Mouse (Mus musculus): ENCODE results near the gene Chad. TPM values are rescaled to one million over a fixed set of nuclear protein-coding genes. Genes with fewer than 3 reads are reported as not detected.

The Chad gene
- polyA plus RNA-seq, 1 experiment: 0.11 TPM

GRCm38 (mm10) chr11:94548041-94548784 lies 16.6 kb upstream of the Chad start:
- DNase-seq (ENCODE audit: low read depth in 1 of 2, low spot score in 2 of 2): peak; percentile 7 to 12
- Histone ChIP-seq H3K4me1 (ENCODE audit: control insufficient read depth, insufficient read depth, insufficient read length) (peaks cover 6% of the 10 kb centered on the region; the same call in 1 of the 2 replicates), H3K4me3 (ENCODE audit: extremely low read depth, insufficient read depth, insufficient read length) (peak overlapping the region; percentile 68), H3K36me3 (ENCODE audit: control insufficient read depth, insufficient read depth, low read length) (no peaks in the 10 kb centered on the region), H3K27me3 (ENCODE audit: control insufficient read depth, insufficient read depth, low read length) (no peaks in the 10 kb centered on the region), H3K27ac (ENCODE audit: insufficient read depth, low read length) (peak overlapping the region; percentile 83)
- WGBS: 4% methylated on average over 24 of the region's 24 CpGs
- TF ChIP-seq POLR2A (IDR thresholded peaks at IDR 0.05; ENCODE audit: low read depth, low read length) (no peak), CTCF (IDR thresholded peaks at IDR 0.05; ENCODE audit: extremely low read depth, insufficient read depth, insufficient read length, insufficient replicate concordance) (no peak)

- no peaks in the 10 kb centered on the region for H3K27me3 ChIP-seq (ENCODE audit: control insufficient read depth, insufficient read depth, low read length)
- H3K27ac ChIP-seq (ENCODE audit: insufficient read depth, low read length): peak within 1 kb of the TSS; percentile 83
- WGBS: 2% methylated on average over 49 of the region's 49 CpGs
- peak within 1 kb of the TSS; percentile 68 for H3K4me3 ChIP-seq (ENCODE audit: extremely low read depth, insufficient read depth, insufficient read length)
- peak; percentile 87 for TF ChIP-seq CTCF (IDR thresholded peaks at IDR 0.05; ENCODE audit: extremely low read depth, insufficient read depth, insufficient read length, insufficient replicate concordance)
- no peak for TF ChIP-seq POLR2A (IDR thresholded peaks at IDR 0.05; ENCODE audit: low read depth, low read length)
- H3K4me1 ChIP-seq (ENCODE audit: control insufficient read depth, insufficient read depth, insufficient read length): peaks cover 6% of the 10 kb centered on the region; the same call in 1 of the 2 replicates
- no peaks in the 10 kb centered on the region for H3K36me3 ChIP-seq (ENCODE audit: control insufficient read depth, insufficient read depth, low read length)
- DNase-seq (ENCODE audit: low read depth in 1 of 2, low spot score in 2 of 2): peak; percentile 81 to 89
These were observed 15.8 kb upstream of the Chad start, which contains the start of gene Rsad1 for GRCm38 (mm10) chr11:94548888-94549690. Gene Rsad1 (minus strand): TSS chr11:94549255.

- peaks cover 6% of the 10 kb centered on the region; the same call in 1 of the 2 replicates for H3K4me1 ChIP-seq (ENCODE audit: control insufficient read depth, insufficient read depth, insufficient read length)
- WGBS: 28% methylated on average over 10 of the region's 10 CpGs
- TF ChIP-seq POLR2A (IDR thresholded peaks at IDR 0.05; ENCODE audit: low read depth, low read length) (no peak), CTCF (IDR thresholded peaks at IDR 0.05; ENCODE audit: extremely low read depth, insufficient read depth, insufficient read length, insufficient replicate concordance) (no peak)
These were observed 15.0 kb upstream of the Chad start for GRCm38 (mm10) chr11:94549691-94550441.

GRCm38 (mm10) chr11:94550442-94550744 lies 14.5 kb upstream of the Chad start:
- 41% methylated on average over 5 of the region's 5 CpGs for WGBS
- Histone ChIP-seq H3K4me3 (ENCODE audit: extremely low read depth, insufficient read depth, insufficient read length) (no peak overlapping the region), H3K36me3 (ENCODE audit: control insufficient read depth, insufficient read depth, low read length) (no peaks in the 10 kb centered on the region)

More at GRCm38 (mm10) chr11:94549691-94550441, 15.0 kb upstream of the Chad start:
- Histone ChIP-seq H3K4me3 (ENCODE audit: extremely low read depth, insufficient read depth, insufficient read length) (no peak overlapping the region), H3K27ac (ENCODE audit: insufficient read depth, low read length) (no peak overlapping the region), H3K27me3 (ENCODE audit: control insufficient read depth, insufficient read depth, low read length) (no peaks in the 10 kb centered on the region), H3K36me3 (ENCODE audit: control insufficient read depth, insufficient read depth, low read length) (no peaks in the 10 kb centered on the region)
- no peak for DNase-seq (ENCODE audit: low read depth in 1 of 2, low spot score in 2 of 2)

GRCm38 (mm10) chr11:94558226-94558625 lies 6.6 kb upstream of the Chad start:
- no peaks in the 10 kb centered on the region for H3K27me3 ChIP-seq (ENCODE audit: control insufficient read depth, insufficient read depth, low read length)
- H3K4me3 ChIP-seq (ENCODE audit: extremely low read depth, insufficient read depth, insufficient read length): no peak overlapping the region
- WGBS: 89% methylated on average over 3 of the region's 3 CpGs
- no peak for DNase-seq (ENCODE audit: low read depth in 1 of 2, low spot score in 2 of 2)
- no peak for TF ChIP-seq POLR2A (IDR thresholded peaks at IDR 0.05; ENCODE audit: low read depth, low read length)
- no peak for TF ChIP-seq CTCF (IDR thresholded peaks at IDR 0.05; ENCODE audit: extremely low read depth, insufficient read depth, insufficient read length, insufficient replicate concordance)
- H3K27ac ChIP-seq (ENCODE audit: insufficient read depth, low read length): no peak overlapping the region
- H3K36me3 ChIP-seq (ENCODE audit: control insufficient read depth, insufficient read depth, low read length): peaks cover 16% of the 10 kb centered on the region
- H3K4me1 ChIP-seq (ENCODE audit: control insufficient read depth, insufficient read depth, insufficient read length): no peaks in the 10 kb centered on the region

More at GRCm38 (mm10) chr11:94550442-94550744, 14.5 kb upstream of the Chad start:
- TF ChIP-seq CTCF (IDR thresholded peaks at IDR 0.05; ENCODE audit: extremely low read depth, insufficient read depth, insufficient read length, insufficient replicate concordance) (no peak), POLR2A (IDR thresholded peaks at IDR 0.05; ENCODE audit: low read depth, low read length) (no peak)
- DNase-seq (ENCODE audit: low read depth in 1 of 2, low spot score in 2 of 2): no peak
- no peak overlapping the region for H3K27ac ChIP-seq (ENCODE audit: insufficient read depth, low read length)
- H3K27me3 ChIP-seq (ENCODE audit: control insufficient read depth, insufficient read depth, low read length): no peaks in the 10 kb centered on the region
- H3K4me1 ChIP-seq (ENCODE audit: control insufficient read depth, insufficient read depth, insufficient read length): peaks cover 6% of the 10 kb centered on the region; the same call in 1 of the 2 replicates

DNA sequence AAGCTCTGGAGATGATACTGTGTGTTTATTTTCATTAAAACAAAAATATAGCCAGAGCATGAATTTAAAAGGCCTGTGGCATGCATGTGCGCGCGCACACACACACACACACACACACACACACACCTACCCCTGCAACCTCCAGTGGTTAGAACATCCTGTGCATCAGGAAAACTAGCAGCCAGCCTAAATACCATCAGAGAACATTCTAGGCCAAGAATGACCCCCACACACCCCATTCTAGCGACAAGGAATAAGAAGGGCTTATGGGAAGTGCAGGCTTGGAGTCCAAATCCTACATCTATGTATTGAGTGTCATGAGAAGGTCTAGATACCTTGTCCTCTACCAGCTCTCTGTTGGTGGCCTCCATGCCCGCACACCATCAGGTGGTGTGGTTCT lies 1.5 kb upstream of the Chad start:
- Histone ChIP-seq H3K4me1 (ENCODE audit: control insufficient read depth, insufficient read depth, insufficient read length) (peaks cover 14% of the 10 kb centered on the region; the same call in 1 of the 2 replicates), H3K36me3 (ENCODE audit: control insufficient read depth, insufficient read depth, low read length) (peaks cover 14% of the 10 kb centered on the region), H3K27me3 (ENCODE audit: control insufficient read depth, insufficient read depth, low read length) (no peaks in the 10 kb centered on the region), H3K27ac (ENCODE audit: insufficient read depth, low read length) (no peak overlapping the region), H3K4me3 (ENCODE audit: extremely low read depth, insufficient read depth, insufficient read length) (no peak overlapping the region)
- TF ChIP-seq CTCF (IDR thresholded peaks at IDR 0.05; ENCODE audit: extremely low read depth, insufficient read depth, insufficient read length, insufficient replicate concordance) (no peak), POLR2A (IDR thresholded peaks at IDR 0.05; ENCODE audit: low read depth, low read length) (no peak)
- 78% methylated on average over 5 of the region's 5 CpGs for WGBS
- DNase-seq (ENCODE audit: low read depth in 1 of 2, low spot score in 2 of 2): no peak

Data from spleen, adult 2 months (tissue).